Mouse (Mus musculus) kidney, embryonic 15.5 days (tissue): Measurements from ENCODE around the gene Vsig4. TPM values are rescaled to one million over a fixed set of nuclear protein-coding genes. Genes with fewer than 3 reads are reported as not detected.
"Not testable (repeated sequence)": the region's sequence is repeated elsewhere in the genome, so short reads cannot be mapped to it uniquely, and the experiment has no call there.

ENCODE experiments used
- ATAC-seq: fragments of 200-750 bp; cut with Nextera tagmentation; replicated peaks from 2 replicates; pipeline ENCODE4 v1.8.0; 2017; ENCODE audit warnings: moderate TSS enrichment; ENCODE audit not compliant: low FRiP score
- H3K27ac ChIP-seq: fragments of 300-500 bp; sonication (generic); 2 replicates; pipeline ENCODE4 v1.5.1; 2015; ENCODE audit warnings: mild to moderate bottlenecking, inconsistent platforms
- H3K27me3 ChIP-seq: fragments of 300-500 bp; sonication (generic); 2 replicates; pipeline ENCODE4 v1.6.1; 2015; ENCODE audit warnings: inconsistent platforms
- H3K36me3 ChIP-seq: fragments of 300-500 bp; sonication (generic); 2 replicates; pipeline ENCODE4 v1.6.1; 2015; ENCODE audit warnings: inconsistent platforms
- H3K4me1 ChIP-seq: fragments of 300-500 bp; sonication (generic); 2 replicates; pipeline ENCODE4 v1.6.1; 2015; ENCODE audit warnings: inconsistent platforms
- H3K4me2 ChIP-seq: fragments of 300-500 bp; sonication (generic); 2 replicates; pipeline ENCODE4 v1.6.1; 2015; ENCODE audit warnings: moderate library complexity, mild to moderate bottlenecking, inconsistent platforms
- H3K4me3 ChIP-seq: fragments of 300-500 bp; sonication (generic); replicated peaks from 2 replicates; pipeline ENCODE4 v1.5.1; 2015; ENCODE audit warnings: mild to moderate bottlenecking, inconsistent platforms
- H3K9ac ChIP-seq: fragments of 300-500 bp; sonication (generic); 2 replicates; pipeline ENCODE4 v1.6.1; 2015; ENCODE audit warnings: mild to moderate bottlenecking, inconsistent platforms
- H3K9me3 ChIP-seq: fragments of 300-500 bp; sonication (generic); replicated peaks from 2 replicates; pipeline ENCODE4 v1.6.1; 2016; ENCODE audit warnings: inconsistent platforms
- WGBS: fragments of 180-500 bp; shearing (Covaris S2); methylation state at CpG from one replicate; pipeline ENCODE4 v1.1.7; 2015; ENCODE audit warnings: mixed read lengths; 5-methylcytosine and 5-hydroxymethylcytosine counted together
- polyA plus RNA-seq: library from polyadenylated mRNA; unstranded; fragments of >200 nt; fragmentation: Nextera tagmentation; extraction: Ambion mirVana; gene quantifications from 2 replicates; pipeline ENCODE4 v1.2.1, GENCODE M21; 2015

Gene Vsig4
- not detected in 2 replicates for polyA plus RNA-seq

GRCm38 (mm10) chrX:96293338-96293737, at the start of gene Vsig4:
Vsig4 (minus strand) TSS chrX:96293438.
- 95% methylated on average over 3 of the region's 3 CpGs for WGBS
- no peak for ATAC-seq
- Histone ChIP-seq H3K4me3 (no peak within 1 kb of the TSS), H3K9ac (no peak within 1 kb of the TSS), H3K27me3 (no peaks in the 10 kb centered on the region), H3K4me2 (no peak within 1 kb of the TSS), H3K4me1 (no peaks in the 10 kb centered on the region), H3K36me3 (no peaks in the 10 kb centered on the region), H3K27ac (no peak within 1 kb of the TSS), H3K9me3 (no peaks in the 10 kb centered on the region)

- Histone ChIP-seq H3K36me3 (no peaks in the 10 kb centered on the region), H3K27me3 (no peaks in the 10 kb centered on the region), H3K4me2 (no peak overlapping the region), H3K4me3 (no peak overlapping the region), H3K9me3 (no peaks in the 10 kb centered on the region), H3K9ac (no peak overlapping the region), H3K4me1 (no peaks in the 10 kb centered on the region), H3K27ac (no peak overlapping the region)
- WGBS = 66% methylated on average over 2 of the region's 2 CpGs
- no peak for ATAC-seq
Measured at GRCm38 (mm10) chrX:96339108-96339507, 45.9 kb upstream of the Vsig4 start.

- 43% methylated on average over 4 of the region's 4 CpGs for WGBS
- Histone ChIP-seq H3K4me1 (no peaks in the 10 kb centered on the region), H3K4me2 (no peak overlapping the region), H3K9me3 (no peaks in the 10 kb centered on the region), H3K9ac (no peak overlapping the region), H3K27ac (no peak overlapping the region), H3K4me3 (no peak overlapping the region), H3K36me3 (no peaks in the 10 kb centered on the region), H3K27me3 (no peaks in the 10 kb centered on the region)
- no peak for ATAC-seq
Measured at GRCm38 (mm10) chrX:96329764-96330163, 36.5 kb upstream of the Vsig4 start.

- H3K27ac ChIP-seq = no peak overlapping the region
- no peak for ATAC-seq
- H3K9ac ChIP-seq = no peak overlapping the region
- H3K36me3 ChIP-seq = no peaks in the 10 kb centered on the region
- no peaks in the 10 kb centered on the region for H3K27me3 ChIP-seq
- no peaks in the 10 kb centered on the region for H3K4me1 ChIP-seq
- no peaks in the 10 kb centered on the region for H3K9me3 ChIP-seq
- no peak overlapping the region for H3K4me3 ChIP-seq
- H3K4me2 ChIP-seq = no peak overlapping the region
Measured at GRCm38 (mm10) chrX:96256509-96256908, 36.7 kb downstream of the Vsig4 start.

- Histone ChIP-seq H3K27me3 (0 out of 2 replicates have a peak, but pooled peaks cover 4% of the 10 kb centered on the region), H3K4me2 (no peak overlapping the region), H3K9me3 (no peaks in the 10 kb centered on the region), H3K36me3 (no peaks in the 10 kb centered on the region), H3K9ac (no peak overlapping the region), H3K27ac (no peak overlapping the region), H3K4me1 (no peaks in the 10 kb centered on the region), H3K4me3 (no peak overlapping the region)
- no peak for ATAC-seq
- 57% methylated on average over 2 of the region's 2 CpGs for WGBS
Measured at GRCm38 (mm10) chrX:96239644-96240043, 53.6 kb downstream of the Vsig4 start.

- Histone ChIP-seq H3K9me3 (no peaks in the 10 kb centered on the region), H3K4me3 (no peak overlapping the region), H3K4me1 (no peaks in the 10 kb centered on the region), H3K9ac (no peak overlapping the region), H3K4me2 (no peak overlapping the region), H3K36me3 (no peaks in the 10 kb centered on the region), H3K27ac (no peak overlapping the region), H3K27me3 (0 out of 2 replicates have a peak, but pooled peaks cover 4% of the 10 kb centered on the region)
- no peak for ATAC-seq
- 84% methylated on average over 1 of the region's 1 CpGs for WGBS
Measured at GRCm38 (mm10) chrX:96239037-96239436, 54.2 kb downstream of the Vsig4 start.

GRCm38 (mm10) chrX:96235775-96236174, 57.5 kb downstream of the Vsig4 start:
- Histone ChIP-seq H3K36me3 (no peaks in the 10 kb centered on the region), H3K4me1 (no peaks in the 10 kb centered on the region), H3K9ac (no peak overlapping the region), H3K4me3 (no peak overlapping the region), H3K27me3 (no peaks in the 10 kb centered on the region), H3K27ac (no peak overlapping the region), H3K4me2 (no peak overlapping the region), H3K9me3 (no peaks in the 10 kb centered on the region)
- WGBS = 68% methylated on average over 1 of the region's 1 CpGs
- no peak for ATAC-seq

GRCm38 (mm10) chrX:96227030-96227429, 66.2 kb downstream of the Vsig4 start:
- Histone ChIP-seq H3K27ac (no peak overlapping the region), H3K9me3 (no peaks in the 10 kb centered on the region), H3K27me3 (no peaks in the 10 kb centered on the region; the same call in 1 of the 2 replicates), H3K4me2 (no peak overlapping the region), H3K36me3 (no peaks in the 10 kb centered on the region), H3K9ac (no peak overlapping the region), H3K4me3 (no peak overlapping the region), H3K4me1 (no peaks in the 10 kb centered on the region)
- ATAC-seq = no peak

- Histone ChIP-seq H3K4me2 (no peak overlapping the region), H3K27me3 (no peaks in the 10 kb centered on the region; the same call in 1 of the 2 replicates), H3K9me3 (no peaks in the 10 kb centered on the region), H3K4me3 (no peak overlapping the region), H3K9ac (no peak overlapping the region), H3K36me3 (no peaks in the 10 kb centered on the region), H3K4me1 (no peaks in the 10 kb centered on the region), H3K27ac (no peak overlapping the region)
- ATAC-seq = no peak
Measured at GRCm38 (mm10) chrX:96225474-96225873, 67.8 kb downstream of the Vsig4 start.

GRCm38 (mm10) chrX:96224210-96224609, 69.0 kb downstream of the Vsig4 start:
- Histone ChIP-seq H3K27me3 (no peaks in the 10 kb centered on the region; the same call in 1 of the 2 replicates), H3K27ac (no peak overlapping the region), H3K9me3 (no peaks in the 10 kb centered on the region), H3K4me3 (no peak overlapping the region), H3K4me1 (no peaks in the 10 kb centered on the region), H3K4me2 (no peak overlapping the region), H3K9ac (no peak overlapping the region), H3K36me3 (no peaks in the 10 kb centered on the region)
- no peak for ATAC-seq
- 81% methylated on average over 6 of the region's 6 CpGs for WGBS

- no peaks in the 10 kb centered on the region for H3K9me3 ChIP-seq
- H3K27me3 ChIP-seq = 0 out of 2 replicates have a peak, but pooled peaks cover 2% of the 10 kb centered on the region
- H3K9ac ChIP-seq = no peak overlapping the region
- no peak overlapping the region for H3K4me2 ChIP-seq
- no peak for ATAC-seq
- no peaks in the 10 kb centered on the region for H3K4me1 ChIP-seq
- H3K27ac ChIP-seq = no peak overlapping the region
- H3K4me3 ChIP-seq = no peak overlapping the region
- H3K36me3 ChIP-seq = no peaks in the 10 kb centered on the region
- WGBS = 72% methylated on average over 1 of the region's 1 CpGs
Measured at GRCm38 (mm10) chrX:96218088-96218487, 75.2 kb downstream of the Vsig4 start.

GRCm38 (mm10) chrX:96206872-96207271, 86.4 kb downstream of the Vsig4 start:
- Histone ChIP-seq H3K9ac (no peak overlapping the region), H3K27ac (no peak overlapping the region), H3K4me1 (no peaks in the 10 kb centered on the region), H3K4me3 (no peak overlapping the region), H3K9me3 (no peaks in the 10 kb centered on the region), H3K4me2 (no peak overlapping the region), H3K27me3 (peaks cover 7% of the 10 kb centered on the region; the same call in 1 of the 2 replicates), H3K36me3 (no peaks in the 10 kb centered on the region)
- 33% methylated on average over 1 of the region's 1 CpGs for WGBS
- no peak for ATAC-seq

GRCm38 (mm10) chrX:96205143-96205542, 88.1 kb downstream of the Vsig4 start:
- H3K9ac ChIP-seq, H3K4me3 ChIP-seq, H3K27me3 ChIP-seq, H3K4me2 ChIP-seq, H3K9me3 ChIP-seq, ATAC-seq, H3K4me1 ChIP-seq, H3K27ac ChIP-seq, H3K36me3 ChIP-seq: not testable (repeated sequence)
- 89% methylated on average over 3 of the region's 3 CpGs for WGBS
